Mouse (Mus musculus) cerebellum, adult 9-10 months (tissue): ENCODE measurements at regions not wholly inside any gene's neighbourhood (a gene's known extent, or its start where the extent isn't known, plus 50 kb on each side); places are given as distances from the start of the nearest gene placed in this dataset.

Experiments
- DNase-seq: peaks from one replicate; pipeline ENCODE4 v3.0.0; 2022

DNA sequence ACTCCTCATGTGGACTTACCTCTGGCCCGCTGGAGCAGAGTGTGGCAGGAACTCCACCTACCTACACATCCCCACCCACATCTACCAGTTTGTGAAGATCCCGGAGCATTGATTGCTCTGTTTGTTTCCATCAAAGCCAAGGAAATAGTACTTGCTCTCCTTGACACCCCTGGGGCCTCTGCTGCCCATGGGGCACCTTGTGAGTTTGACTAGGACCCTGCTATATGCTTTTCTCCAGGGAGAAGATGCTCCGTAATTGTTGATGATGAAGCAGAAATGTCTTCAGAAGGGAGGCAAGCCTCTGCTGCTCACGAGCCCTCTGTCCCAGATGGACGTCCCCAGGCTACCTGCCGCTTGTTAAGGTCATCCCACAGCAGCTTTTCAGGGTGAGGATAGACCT is 367.0 kb downstream of the Cd83 start:
- DNase-seq = no peak

DNA sequence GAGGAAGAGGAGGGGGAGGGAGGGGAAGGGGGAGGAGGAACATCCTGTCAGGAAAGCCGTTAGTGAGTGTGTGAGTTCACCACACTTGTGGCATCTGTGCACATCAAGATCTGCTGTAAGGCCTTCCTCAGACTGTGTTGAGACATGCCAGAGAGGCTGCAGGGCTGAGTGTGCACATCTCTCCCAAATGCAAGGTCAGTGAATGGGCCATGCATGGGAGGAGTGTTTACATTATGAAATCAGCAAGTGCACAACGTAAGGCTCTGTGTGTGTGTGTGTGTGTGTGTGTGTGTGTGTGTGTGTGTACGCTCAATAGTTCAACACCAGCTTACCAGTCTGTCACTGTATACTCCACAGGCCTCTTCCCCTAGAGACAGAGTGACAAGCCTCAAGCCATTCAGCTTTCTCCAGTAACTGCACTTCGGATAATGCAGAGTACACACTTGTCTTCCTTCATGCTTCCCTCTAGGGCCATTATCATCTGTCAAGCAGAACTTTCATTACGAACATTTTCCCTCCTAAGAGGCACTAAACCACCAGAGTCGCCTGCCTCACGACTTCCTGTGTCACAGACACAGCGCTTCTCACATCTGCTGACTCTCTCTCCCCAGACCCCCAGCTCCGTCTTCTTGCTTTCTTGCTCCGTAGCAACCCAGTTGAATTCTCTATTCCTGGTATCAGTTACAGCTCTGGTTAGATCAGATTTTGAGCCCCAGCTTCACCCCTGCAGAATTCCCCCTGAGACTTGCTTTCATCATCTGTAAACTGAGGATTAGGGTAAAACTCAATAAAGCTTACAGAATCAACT is 368.4 kb downstream of the Cd83 start:
- DNase-seq = no peak

DNA sequence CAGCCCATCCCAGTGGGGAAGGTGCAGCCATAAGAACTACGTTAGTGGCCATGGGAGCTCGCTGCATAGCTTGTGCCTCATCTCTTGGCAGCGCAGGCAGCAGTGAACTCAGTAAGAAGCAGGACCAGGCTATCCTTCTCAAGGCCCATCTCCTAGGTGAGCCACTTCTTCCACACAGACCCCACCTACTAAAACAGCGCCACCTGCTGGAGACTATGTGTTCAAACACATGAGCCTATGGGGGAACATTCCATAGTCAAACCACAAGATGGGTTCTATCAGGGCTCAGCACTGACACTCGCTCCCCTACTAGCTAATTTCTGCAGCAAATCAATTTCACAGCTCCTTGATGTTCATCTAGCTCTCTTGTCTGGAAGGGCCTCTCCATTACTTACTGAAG is 369.2 kb downstream of the Cd83 start:
- no peak for DNase-seq

DNA sequence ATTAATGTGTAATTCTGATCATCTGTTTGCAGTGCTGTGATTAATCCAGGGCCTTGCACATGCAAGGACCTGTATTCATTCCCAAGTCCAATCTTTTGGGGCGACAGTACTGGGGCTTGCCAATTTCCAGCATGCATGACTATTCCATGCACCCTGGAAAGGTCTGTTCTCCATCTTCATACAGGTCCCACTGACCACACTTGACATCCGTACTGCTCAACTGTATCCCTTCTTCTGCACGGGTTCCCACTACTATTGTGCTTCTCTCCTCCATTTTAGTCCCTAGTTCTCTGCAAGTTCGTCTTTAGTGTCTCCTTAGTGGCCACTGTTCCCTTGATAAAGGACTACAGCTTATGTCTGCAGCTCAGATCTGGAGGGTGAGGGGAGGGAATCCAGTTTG is 371.4 kb downstream of the Cd83 start:
- no peak for DNase-seq

DNA sequence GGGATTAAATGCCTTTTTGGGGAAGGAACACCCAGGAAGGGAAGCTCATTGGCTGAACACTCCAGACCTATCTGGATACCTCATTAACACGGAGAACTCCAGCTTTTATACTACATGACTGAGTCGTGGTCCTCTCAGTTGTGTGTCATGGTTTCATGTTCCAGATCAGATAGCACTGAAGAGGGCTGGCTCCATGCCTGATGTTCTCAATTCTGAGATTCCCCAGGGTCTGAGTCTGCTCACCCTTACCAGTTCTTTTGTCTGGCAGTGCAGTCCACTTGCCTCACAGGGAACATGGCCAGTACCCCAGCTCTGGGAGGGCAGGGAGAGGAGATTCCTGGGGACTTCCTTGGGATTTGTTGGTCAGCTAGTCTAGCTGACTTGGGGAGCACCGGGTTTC is 372.0 kb downstream of the Cd83 start:
- no peak for DNase-seq

DNA sequence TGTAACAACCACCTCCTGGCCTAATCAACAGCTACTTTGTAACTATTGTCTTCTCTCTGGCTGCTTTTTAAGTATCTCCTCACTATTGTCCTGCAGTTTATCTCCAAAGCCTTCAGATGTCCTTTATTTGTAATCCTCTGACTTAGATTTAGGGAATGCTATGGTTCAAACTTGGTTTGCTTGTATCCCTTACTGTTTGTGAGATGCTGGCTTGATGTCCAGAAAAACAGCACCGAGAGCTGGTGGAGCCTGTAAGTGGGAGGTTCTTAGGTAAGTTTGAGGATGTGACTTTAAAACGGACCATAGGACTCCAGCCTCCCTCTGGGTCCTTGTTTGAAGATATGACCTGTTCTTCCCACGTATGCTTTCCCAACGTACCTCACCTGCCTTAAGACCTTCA is 372.7 kb downstream of the Cd83 start:
- DNase-seq = no peak

DNA sequence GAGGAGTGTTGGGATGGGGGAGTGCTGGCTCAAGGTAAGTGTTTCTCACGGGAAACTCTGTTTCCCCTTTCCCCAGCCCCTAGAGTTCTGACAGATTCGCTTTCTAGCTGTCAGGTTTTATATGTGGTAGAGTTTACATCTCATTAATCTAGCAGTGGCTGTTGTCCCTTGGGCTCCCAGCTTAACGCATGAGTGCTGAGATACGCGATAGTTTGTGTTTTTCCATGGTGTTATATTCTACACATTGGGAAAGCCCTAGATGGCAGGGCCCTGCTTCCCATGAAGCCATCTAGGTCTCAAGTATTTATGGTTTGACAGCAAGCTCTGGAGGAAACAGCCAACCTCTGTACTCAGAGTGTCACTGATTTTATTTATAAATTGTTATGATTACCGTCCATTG is 373.8 kb downstream of the Cd83 start:
- no peak for DNase-seq

DNA sequence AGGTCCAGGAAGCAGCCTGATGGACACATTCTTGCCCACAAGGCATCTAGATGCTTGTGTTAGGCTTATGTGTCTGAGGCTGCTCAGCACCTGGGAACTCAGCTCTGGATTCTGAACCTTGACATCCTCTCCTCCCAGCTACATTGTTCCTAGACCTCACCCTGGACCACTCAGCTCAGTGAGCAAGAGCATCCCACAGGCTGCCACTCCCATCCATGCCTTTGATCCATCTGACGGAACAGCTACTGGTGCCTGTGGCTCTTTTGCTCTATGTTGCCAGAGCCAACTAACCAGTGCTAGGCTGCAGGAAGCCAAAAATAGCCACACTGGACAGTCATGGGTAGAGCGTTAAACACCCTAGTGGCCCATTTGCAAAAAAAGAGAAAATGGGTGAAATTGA is 374.8 kb downstream of the Cd83 start:
- DNase-seq = no peak

DNA sequence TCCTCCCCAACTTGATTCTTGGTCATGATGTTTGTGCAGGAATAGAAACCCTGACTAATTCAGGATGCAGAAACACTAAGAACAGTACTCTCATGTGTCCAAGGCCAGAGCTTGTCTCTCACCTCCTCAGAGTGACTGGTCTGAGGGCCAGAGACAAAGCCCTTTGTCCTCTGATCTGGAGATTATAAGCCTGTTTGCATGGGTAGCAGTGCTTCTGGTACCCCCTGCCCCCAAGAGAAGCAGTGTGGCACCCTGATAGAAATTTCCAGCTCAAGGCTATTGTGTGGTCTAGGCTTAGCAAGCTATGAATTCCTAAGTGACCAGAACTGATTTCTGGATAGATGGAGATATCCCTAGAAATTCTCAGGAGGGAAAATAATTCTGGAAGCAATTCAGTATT is 380.2 kb downstream of the Cd83 start:
- no peak for DNase-seq

DNA sequence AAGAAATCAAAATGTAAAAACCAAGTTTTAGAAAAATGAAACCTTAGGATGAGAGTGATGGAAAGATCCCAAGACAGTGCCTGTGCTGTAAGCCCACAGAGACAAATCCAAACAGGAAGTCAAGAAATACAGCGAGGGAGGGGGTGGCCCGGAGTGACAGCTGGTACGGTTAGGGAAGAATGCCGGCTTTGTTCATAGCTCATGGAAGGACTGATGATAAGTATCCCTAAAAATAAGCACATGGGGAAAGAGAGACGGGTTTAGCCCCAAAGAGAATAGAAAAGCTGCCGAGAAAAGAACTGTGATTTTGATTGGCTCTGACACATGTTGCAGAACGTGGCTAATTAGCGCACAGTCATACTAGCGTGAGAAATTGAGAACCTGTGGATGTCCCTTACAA is 382.6 kb downstream of the Cd83 start:
- no peak for DNase-seq

DNA sequence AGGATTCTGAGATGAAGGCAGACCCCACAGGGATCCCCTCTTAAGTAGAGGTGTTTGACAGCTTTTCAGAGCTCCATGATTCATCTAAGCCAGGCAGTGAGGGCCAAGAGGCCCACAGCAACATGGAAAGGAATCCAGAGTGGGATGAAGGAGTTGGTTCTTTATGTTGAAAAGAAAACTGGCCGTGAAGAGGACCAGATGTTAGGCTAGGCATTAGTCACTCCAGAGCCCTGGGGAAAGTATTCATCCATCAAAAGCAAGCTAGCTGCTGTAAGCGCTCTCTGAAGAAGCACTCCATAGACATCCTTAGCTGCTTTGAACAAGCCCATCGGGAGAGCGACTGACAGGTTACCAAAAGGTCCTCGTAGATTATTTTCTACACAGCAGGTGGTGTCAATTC is 383.6 kb downstream of the Cd83 start:
- no peak for DNase-seq

DNA sequence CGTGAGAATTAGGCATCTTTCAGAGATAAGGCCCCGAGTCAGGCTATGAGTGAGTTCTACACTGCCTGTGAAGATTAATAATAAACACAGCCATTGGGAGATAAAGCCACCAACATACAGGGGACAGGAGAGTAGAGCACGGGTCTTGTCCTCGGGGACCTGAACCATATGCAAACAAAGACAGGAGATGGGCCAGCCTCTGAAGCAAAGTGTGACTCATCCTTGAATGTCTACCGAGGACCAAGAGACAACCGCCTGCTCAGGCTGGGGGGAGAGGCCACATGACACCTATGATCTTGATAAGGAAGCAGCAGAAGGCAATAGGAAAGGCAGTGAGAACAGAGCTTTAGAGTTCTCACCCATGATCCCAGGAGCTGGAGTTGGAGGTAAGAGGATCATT is 387.1 kb downstream of the Cd83 start:
- DNase-seq = no peak

DNA sequence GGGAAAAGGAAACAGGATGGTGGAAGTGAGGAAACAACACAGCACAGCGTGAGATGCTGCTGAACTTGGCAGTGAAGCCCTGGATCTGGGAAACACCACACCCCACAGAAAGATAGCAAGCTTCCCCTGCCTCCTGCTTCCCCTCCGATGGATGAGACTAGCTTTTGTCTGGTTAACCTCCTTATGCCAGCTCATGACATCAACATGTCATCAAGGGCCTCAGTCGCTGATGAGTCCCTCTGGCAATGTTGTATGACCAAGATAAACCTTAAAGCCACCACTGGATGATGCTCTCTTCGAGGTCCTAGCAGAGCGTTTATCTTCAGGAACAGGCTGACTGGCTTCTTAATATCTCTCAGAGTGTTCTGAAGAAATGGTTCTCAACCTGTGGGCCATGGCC is 388.1 kb downstream of the Cd83 start:
- DNase-seq = no peak

DNA sequence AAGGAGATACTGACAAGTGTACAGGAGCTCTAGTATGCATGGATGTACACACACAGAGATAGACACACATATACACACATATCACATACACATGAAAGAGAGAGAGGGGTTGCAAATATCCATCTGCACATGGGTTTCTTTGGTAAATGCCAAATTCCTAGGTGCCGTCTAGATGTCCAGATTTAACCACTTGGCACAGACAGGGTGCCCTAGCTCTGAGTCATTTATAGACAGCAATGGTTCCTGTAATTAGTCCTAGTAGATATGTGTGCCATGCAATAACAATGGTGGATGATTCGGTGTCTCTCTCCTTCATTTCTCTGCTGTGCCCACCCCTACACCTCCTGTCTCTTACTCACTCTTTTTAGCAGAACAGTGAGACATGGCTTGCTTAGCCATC is 389.7 kb downstream of the Cd83 start:
- no peak for DNase-seq

DNA sequence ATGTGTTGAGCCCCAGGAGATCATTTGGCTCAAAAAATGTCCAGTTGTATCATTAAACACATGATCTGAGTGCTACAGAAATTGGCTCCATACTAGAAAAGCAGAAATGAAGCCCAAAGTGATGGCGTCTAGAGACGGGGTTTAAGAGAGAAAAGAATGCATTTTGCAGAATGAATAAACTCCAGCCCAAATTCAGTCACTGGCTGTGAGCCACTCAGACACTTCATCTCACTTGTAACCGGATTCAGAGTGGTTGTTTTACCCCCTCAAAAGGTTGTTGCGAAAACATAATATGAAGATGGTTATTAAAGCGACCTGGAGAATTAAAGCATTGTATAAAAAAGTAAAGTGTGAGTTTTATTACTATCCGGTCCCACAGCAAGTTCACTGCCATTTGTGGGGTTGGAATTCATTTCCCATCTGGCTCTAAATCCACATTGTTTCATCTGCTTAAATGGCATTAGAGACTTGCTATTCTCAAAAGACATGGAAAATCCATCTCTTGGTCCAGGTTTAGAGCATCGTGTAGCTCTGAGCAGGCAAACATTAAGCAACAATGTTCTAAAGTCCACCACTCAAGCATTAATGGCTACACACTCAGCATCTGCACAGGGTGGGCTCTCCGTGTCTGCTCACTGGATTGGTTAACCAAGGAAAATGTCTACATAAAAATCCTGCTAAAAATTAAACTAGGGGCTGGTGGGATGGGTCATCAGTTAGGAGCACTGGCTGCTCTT is 390.9 kb downstream of the Cd83 start:
- no peak for DNase-seq

DNA sequence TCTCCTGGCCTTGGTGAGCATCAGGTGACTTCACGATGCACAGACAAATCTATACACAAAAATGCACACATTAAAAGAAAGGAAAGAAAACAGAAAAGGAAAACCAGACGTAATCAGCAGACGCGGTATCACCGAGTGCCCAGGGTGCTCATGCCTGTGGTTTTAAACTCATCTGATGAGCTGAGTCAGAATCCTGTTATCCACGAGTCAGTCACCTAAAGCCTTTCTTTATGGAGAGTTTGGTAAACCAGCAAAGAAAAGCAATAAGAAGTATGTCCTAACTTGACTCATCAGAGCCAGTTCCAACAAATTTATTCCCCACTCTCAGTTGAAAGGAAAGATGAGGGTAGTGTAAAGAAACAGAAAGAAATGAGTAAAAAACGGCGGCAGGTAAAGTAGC is 391.5 kb downstream of the Cd83 start:
- no peak for DNase-seq

DNA sequence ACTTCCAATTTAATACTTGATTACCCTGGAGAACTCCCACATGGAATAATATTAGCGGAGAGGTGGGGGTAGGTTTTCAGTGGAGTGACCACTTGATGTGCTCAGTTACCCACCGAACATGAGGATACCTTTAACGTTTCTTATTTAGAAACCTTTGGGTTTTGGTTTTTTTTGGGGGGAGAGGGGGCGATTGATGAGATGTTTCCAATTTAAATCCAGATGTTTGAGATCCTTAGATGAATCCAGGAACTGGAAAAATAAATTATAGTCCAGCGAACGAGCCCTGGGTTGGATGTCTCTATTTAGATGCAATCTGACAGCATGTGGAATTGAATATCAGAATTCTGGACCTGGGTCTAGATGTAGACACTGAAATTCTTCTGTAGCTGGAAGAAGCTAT is 393.4 kb downstream of the Cd83 start:
- DNase-seq = no peak

DNA sequence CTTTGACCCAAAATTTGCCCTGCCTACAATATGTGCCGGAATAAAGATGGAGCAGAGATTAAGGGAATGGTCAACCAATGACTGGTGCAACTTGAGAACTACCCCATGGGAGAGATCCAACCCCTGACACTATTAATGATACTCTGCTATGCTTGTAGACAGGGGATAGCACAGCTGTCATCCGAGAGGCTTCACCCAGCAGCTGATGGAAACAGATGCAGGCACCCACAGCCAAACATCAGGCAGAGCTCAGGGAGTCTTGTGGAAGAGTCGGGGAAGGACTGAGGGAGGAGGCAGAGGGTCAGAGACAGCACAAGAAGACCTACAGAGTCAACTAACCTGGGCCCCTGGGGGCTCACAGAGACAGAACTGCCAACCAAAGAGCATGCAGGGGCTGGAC is 395.8 kb downstream of the Cd83 start:
- DNase-seq = no peak

DNA sequence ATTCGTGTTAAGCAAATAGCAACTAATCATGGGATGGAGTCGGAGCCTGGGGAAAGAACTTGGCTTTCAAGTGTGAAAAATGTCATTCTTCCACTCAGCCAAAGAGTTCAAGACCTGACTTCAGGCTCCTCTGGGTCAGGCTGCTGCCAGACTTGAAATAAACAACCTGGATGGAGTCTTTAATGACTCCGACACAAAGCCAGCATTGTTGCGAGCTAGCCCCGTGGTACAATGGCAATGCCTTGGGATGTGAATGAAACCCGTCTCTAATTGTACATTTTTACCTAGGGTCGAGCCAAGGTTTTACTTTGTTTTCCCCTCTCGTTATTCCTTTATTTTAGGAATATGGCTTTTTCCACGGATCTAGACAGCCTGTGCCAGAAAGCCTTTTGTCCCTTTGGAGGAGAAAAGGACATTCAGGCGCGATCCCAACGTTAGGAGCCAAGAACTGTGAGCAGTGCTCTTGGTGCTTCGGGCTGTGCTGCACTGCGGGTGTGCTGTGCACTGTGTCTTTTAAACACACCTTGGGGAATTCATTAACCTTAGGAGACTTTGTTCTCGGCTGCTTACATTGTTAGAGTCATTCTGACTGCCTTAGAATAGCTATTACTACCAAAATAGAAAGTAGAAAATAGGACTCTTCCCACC is 398.1 kb downstream of the Cd83 start:
- no peak for DNase-seq

DNA sequence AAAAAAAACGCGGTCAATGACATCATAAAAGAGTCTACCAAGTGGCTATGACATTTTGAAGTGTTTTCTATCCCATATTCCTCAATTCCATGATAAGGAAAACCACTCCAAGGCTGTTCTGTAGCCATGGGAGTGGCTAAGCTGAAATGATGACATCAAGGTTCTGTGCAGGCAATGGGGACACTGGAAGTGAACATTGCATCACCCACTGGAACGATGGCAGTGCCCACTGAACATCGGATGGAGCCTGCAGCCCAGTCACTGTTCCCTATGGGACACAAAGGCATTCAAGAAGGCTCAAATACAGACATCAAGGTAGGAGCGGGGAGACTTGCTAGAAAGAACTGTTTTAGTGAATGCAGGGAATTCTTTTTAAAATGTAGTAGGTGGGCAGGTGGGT is 410.8 kb downstream of the Cd83 start:
- no peak for DNase-seq

DNA sequence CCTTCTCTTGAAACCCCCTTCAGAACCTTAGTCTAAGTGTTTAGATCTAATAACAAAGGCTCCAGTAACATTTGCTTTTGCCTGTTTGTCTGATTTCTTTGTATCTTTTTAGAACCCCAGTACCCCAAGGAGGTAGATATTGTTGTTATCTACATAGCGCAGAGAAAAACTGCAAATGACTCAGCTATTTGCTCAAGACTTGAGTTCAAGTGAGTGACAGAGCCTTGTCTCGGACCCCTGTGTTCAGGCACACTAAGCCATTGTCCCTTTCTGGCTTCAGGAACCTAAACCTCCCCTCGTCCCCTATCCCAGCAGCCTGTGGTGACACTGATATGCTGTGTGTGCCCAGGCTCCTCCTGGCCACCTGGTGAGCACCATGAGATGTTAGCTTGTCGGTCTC is 421.5 kb downstream of the Cd83 start:
- DNase-seq = no peak

DNA sequence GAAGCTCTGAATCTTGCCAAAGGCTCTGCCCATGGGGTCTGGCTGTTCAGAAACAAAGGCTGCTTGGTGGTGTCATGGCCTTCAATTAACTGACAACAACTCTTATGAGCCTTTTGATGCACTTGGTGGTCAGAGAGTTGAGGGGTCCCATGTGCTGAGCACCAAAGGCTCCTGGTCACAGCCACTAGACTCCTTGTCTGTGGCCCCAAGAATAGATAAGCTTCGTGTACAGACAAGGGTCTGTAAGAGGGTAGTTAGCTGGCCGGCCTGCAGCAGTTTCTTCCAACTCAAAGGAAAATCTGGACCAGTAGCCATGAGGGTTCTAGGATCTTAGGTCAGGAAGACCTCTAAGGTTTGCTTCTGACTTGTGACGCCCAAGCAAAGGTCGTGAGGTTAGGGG is 421.9 kb downstream of the Cd83 start:
- no peak for DNase-seq

DNA sequence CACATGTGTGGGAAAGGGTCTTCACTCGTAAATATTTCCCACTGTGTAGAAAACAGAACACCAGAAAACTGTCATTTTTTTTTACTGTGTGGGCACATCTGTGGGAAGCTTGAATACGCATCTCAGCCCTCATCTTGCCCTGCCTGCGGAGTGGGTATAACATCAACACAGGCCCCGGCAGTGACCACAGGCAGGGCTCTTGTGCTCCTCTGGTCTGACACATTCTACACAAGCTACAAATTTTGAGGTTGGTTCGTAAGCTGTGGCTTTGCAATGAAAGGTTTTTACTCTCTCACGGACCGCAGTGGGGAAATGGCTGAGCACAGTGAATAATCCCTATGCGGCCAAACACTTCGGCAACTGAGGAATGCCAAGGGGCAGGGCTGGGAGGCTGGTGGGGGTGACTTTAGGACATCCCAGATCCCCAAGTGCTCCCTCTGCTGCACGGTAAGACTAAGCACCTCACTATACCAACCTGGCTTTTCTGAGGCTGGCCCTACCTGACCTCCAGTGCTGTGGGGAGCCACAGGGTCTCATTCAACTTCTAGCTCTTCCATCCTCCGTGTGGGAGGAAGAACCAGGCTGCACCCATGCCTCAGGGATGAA is 422.9 kb downstream of the Cd83 start:
- DNase-seq = no peak

DNA sequence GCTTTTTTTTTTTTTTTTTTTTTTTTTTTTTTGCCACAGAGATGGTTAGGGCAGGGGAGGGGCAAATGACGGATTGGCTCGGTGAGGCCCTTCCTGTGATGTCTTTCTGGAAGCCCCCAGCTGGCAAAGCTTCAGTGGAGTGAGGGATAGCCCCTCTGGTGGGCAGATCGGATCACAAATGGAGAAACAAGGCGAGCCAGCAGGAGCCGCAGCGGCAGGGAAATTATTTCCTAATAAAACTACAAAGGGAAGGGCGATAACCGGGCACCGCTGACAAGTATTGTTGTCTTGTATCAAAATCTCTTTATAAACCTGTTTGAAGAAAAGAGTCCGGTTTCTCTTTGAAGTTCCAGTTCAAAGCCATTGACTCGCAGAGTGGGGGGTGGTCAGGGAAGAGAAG is 424.5 kb downstream of the Cd83 start:
- DNase-seq = no peak
